Mouse (Mus musculus): ENCODE measurements at regions not wholly inside any gene's neighbourhood (a gene's known extent, or its start where the extent isn't known, plus 50 kb on each side); places are given as distances from the start of the nearest gene placed in this dataset.

- Histone ChIP-seq H3K4me3 (replicated peaks; ENCODE audit: low read depth, low read length) (no peak overlapping the region), H3K9ac (ENCODE audit: low read depth, low read length) (no peak overlapping the region), H3K27me3 (ENCODE audit: insufficient read depth, low read length) (no peaks in the 10 kb centered on the region), H3K4me1 (replicated peaks; ENCODE audit: insufficient read depth, low read length) (no peaks in the 10 kb centered on the region), H3K9me3 (replicated peaks; ENCODE audit: low read length) (no peaks in the 10 kb centered on the region), H3K36me3 (ENCODE audit: insufficient read depth, low read length) (no peaks in the 10 kb centered on the region), H3K27ac (peak overlapping the region; percentile 85), H3K4me2 (ENCODE audit: low read length) (peak overlapping the region; percentile 31)
- ATAC-seq (replicated peaks; ENCODE audit: low FRiP score, low read depth) (peak; percentile 50), DNase-seq (ENCODE audit: low spot score) (peak; percentile 87)
- WGBS = 3% methylated on average over 5 of the region's 5 CpGs
- no peak for TF ChIP-seq CTCF (IDR thresholded peaks at IDR 0.05; ENCODE audit: low read depth)
Measured at GRCm38 (mm10) chrX:13344701-13345100, 63.9 kb downstream of the Ddx3x start.

GRCm38 (mm10) chrX:13345126-13345525 is 64.4 kb downstream of the Ddx3x start:
- 13% methylated on average over 5 of the region's 5 CpGs for WGBS
- no peak for DNase-seq (ENCODE audit: low spot score)
- no peaks in the 10 kb centered on the region for H3K36me3 ChIP-seq (ENCODE audit: insufficient read depth, low read length)

DNA sequence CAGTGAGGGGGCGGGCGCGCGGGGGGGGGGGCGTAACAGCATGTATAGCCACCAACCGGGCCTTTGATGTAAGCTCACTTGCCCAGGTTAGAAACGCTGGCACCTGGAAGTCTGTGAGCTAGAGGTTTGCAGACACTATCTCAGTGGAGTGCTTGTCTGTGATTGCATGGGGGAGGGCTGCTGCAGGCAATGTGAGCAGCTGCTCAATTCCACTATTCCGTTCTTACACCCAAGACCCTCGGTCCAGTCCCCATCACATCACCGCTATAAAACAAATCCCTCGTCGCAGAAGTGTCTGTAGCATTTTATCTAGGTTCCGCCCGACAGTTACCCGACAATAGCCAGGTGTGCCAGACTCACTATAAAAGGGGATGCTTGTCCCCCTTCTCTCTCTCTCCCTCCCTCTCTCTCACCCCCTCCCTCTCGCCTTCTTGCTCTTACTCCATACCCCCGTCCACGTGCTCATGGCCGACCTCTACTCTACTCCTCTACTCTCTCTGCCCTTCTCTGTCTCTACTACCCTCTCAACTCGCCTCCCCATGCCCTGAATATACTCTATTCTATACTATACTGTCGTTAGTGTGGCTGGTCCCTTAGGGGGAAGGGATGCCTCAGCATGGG is 65.4 kb downstream of the Ddx3x start:
- Histone ChIP-seq H3K9ac (ENCODE audit: low read depth, low read length) (no peak overlapping the region), H3K36me3 (ENCODE audit: insufficient read depth, low read length) (no peaks in the 10 kb centered on the region), H3K9me3 (replicated peaks; ENCODE audit: low read length) (no peaks in the 10 kb centered on the region), H3K27ac (peak overlapping the region; percentile 85), H3K4me1 (replicated peaks; ENCODE audit: insufficient read depth, low read length) (no peaks in the 10 kb centered on the region), H3K27me3 (ENCODE audit: insufficient read depth, low read length) (no peaks in the 10 kb centered on the region), H3K4me3 (replicated peaks; ENCODE audit: low read depth, low read length) (peak overlapping the region; percentile 36), H3K4me2 (ENCODE audit: low read length) (peak overlapping the region; percentile 60)
- DNase-seq (ENCODE audit: low spot score) (peak; percentile 19), ATAC-seq (replicated peaks; ENCODE audit: low FRiP score, low read depth) (no peak)
- WGBS = 14% methylated on average over 20 of the region's 21 CpGs
- no peak for TF ChIP-seq CTCF (IDR thresholded peaks at IDR 0.05; ENCODE audit: low read depth)

More at GRCm38 (mm10) chrX:13345126-13345525, 64.4 kb downstream of the Ddx3x start:
- Histone ChIP-seq H3K9me3 (replicated peaks; ENCODE audit: low read length) (no peaks in the 10 kb centered on the region), H3K27ac (peak overlapping the region; percentile 85), H3K4me3 (replicated peaks; ENCODE audit: low read depth, low read length) (no peak overlapping the region), H3K9ac (ENCODE audit: low read depth, low read length) (no peak overlapping the region), H3K4me1 (replicated peaks; ENCODE audit: insufficient read depth, low read length) (no peaks in the 10 kb centered on the region), H3K4me2 (ENCODE audit: low read length) (peak overlapping the region; percentile 31), H3K27me3 (ENCODE audit: insufficient read depth, low read length) (no peaks in the 10 kb centered on the region)
- ATAC-seq (replicated peaks; ENCODE audit: low FRiP score, low read depth) = no peak
- TF ChIP-seq CTCF (IDR thresholded peaks at IDR 0.05; ENCODE audit: low read depth) = no peak

DNA sequence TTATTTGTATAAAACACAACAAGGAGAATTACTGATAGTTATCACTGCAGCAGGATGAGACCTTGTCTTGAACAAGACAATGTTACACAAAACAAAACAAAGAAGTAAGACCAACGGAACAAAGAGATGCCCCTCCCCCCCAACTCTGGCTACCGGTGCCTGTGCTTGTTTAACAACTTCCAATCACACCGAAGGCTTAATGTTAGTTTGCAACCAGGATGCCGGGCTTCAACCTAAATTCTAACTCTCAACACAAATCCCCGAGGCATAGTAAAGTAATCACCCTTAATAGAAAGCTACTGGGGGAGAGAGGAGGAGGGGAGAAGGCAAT is 65.9 kb downstream of the Ddx3x start:
- Histone ChIP-seq H3K36me3 (ENCODE audit: insufficient read depth, low read length) (no peaks in the 10 kb centered on the region), H3K4me3 (replicated peaks; ENCODE audit: low read depth, low read length) (peak overlapping the region; percentile 36), H3K4me1 (replicated peaks; ENCODE audit: insufficient read depth, low read length) (no peaks in the 10 kb centered on the region), H3K27ac (peak overlapping the region; percentile 85), H3K9ac (ENCODE audit: low read depth, low read length) (0 out of 2 replicates have a peak overlapping the region, but pooled peaks have one; percentile 40), H3K27me3 (ENCODE audit: insufficient read depth, low read length) (no peaks in the 10 kb centered on the region), H3K9me3 (replicated peaks; ENCODE audit: low read length) (no peaks in the 10 kb centered on the region), H3K4me2 (ENCODE audit: low read length) (peak overlapping the region; percentile 60)
- no peak for TF ChIP-seq CTCF (IDR thresholded peaks at IDR 0.05; ENCODE audit: low read depth)
- DNase-seq (ENCODE audit: low spot score) (no peak), ATAC-seq (replicated peaks; ENCODE audit: low FRiP score, low read depth) (no peak)
- 7% methylated on average over 5 of the region's 5 CpGs for WGBS

DNA sequence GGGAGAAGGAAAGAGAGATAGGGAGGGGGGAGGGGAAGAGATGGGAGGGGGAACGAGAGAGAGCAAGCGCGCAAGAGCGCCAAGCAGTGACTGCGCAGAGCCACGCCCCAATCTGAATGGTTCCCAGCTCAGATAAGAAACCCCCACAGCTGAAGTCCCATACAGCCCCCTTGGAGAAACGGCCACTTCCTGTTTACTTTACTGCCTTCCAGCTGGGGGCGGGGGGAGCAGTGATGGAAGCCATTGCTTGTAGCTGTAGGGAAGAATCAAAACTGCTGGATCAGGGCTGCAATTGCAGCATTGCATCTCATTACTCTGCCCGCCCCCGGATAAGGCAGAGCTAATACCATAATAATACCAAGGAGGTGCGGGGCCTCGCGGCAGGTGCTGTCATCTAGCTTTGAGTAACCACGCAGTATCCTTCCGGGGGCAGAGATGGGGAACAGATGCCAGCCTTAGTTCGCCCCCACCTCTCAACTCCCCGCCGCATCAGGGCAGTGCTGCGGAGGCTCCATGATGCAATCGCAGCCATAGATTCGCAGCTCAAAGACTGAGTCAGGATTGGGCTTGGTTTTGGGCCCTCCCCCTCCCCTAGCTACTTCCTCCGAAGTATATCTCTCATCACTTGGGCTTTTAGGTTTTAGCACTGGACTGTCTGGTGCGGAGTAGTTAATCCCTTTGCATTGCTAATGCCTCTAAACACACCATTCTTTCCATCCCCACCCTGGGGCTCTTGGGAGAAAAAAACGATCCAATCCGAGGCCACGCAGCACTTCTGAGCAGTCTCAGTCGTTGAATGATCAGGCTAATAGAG is 66.5 kb downstream of the Ddx3x start:
- DNase-seq (ENCODE audit: low spot score) (peak; percentile 95), ATAC-seq (replicated peaks; ENCODE audit: low FRiP score, low read depth) (peak; percentile 91)
- 6% methylated on average over 27 of the region's 27 CpGs for WGBS
- Histone ChIP-seq H3K27me3 (ENCODE audit: insufficient read depth, low read length) (no peaks in the 10 kb centered on the region), H3K4me2 (ENCODE audit: low read length) (peak overlapping the region; percentile 60), H3K9me3 (replicated peaks; ENCODE audit: low read length) (no peaks in the 10 kb centered on the region), H3K4me1 (replicated peaks; ENCODE audit: insufficient read depth, low read length) (no peaks in the 10 kb centered on the region), H3K36me3 (ENCODE audit: insufficient read depth, low read length) (no peaks in the 10 kb centered on the region), H3K9ac (ENCODE audit: low read depth, low read length) (peak overlapping the region; percentile 51), H3K4me3 (replicated peaks; ENCODE audit: low read depth, low read length) (peak overlapping the region; percentile 36), H3K27ac (peak overlapping the region; percentile 85)
- no peak for TF ChIP-seq CTCF (IDR thresholded peaks at IDR 0.05; ENCODE audit: low read depth)

GRCm38 (mm10) chrX:13348415-13348814 is 67.6 kb downstream of the Ddx3x start:
- 64% methylated on average over 1 of the region's 1 CpGs for WGBS
- no peak for ATAC-seq (replicated peaks; ENCODE audit: low FRiP score, low read depth)
- H3K36me3 ChIP-seq (ENCODE audit: insufficient read depth, low read length) = no peaks in the 10 kb centered on the region

More at GRCm38 (mm10) chrX:13348415-13348814, 67.6 kb downstream of the Ddx3x start:
- TF ChIP-seq CTCF (IDR thresholded peaks at IDR 0.05; ENCODE audit: low read depth) = no peak
- no peaks in the 10 kb centered on the region for H3K4me1 ChIP-seq (replicated peaks; ENCODE audit: insufficient read depth, low read length)
- H3K27me3 ChIP-seq (ENCODE audit: insufficient read depth, low read length) = no peaks in the 10 kb centered on the region
- no peaks in the 10 kb centered on the region for H3K9me3 ChIP-seq (replicated peaks; ENCODE audit: low read length)
- no peak overlapping the region for H3K4me2 ChIP-seq (ENCODE audit: low read length)
- no peak overlapping the region for H3K27ac ChIP-seq
- DNase-seq (ENCODE audit: low spot score) = no peak
- no peak overlapping the region for H3K4me3 ChIP-seq (replicated peaks; ENCODE audit: low read depth, low read length)
- H3K9ac ChIP-seq (ENCODE audit: low read depth, low read length) = no peak overlapping the region
